Mouse (Mus musculus) kidney, embryonic 14.5 days (tissue): ENCODE data around the gene Tcam1. TPM values are rescaled to one million over a fixed set of nuclear protein-coding genes. Genes with fewer than 3 reads are reported as not detected.

ENCODE experiments used
- ATAC-seq: fragments of 200-750 bp; cut with Nextera tagmentation; 2 replicates; pipeline ENCODE4 v1.8.0; 2017; ENCODE audit warnings: moderate number of reproducible peaks, mild to moderate bottlenecking, moderate TSS enrichment, moderate library complexity; ENCODE audit not compliant: low FRiP score, low TSS enrichment
- H3K27ac ChIP-seq: fragments of 300-500 bp; sonication (generic); 2 replicates; pipeline ENCODE4 v1.5.1; 2014; ENCODE audit warnings: low read depth, mild to moderate bottlenecking, low read length, moderate library complexity, mixed read lengths
- H3K27me3 ChIP-seq: fragments of 300-500 bp; sonication (generic); 2 replicates; pipeline ENCODE4 v1.6.1; 2014; ENCODE audit warnings: mild to moderate bottlenecking, low read length; ENCODE audit not compliant: control insufficient read depth, insufficient read depth
- H3K36me3 ChIP-seq: fragments of 300-500 bp; sonication (generic); 2 replicates; pipeline ENCODE4 v1.6.1; 2014; ENCODE audit warnings: low read length, mixed read lengths; ENCODE audit not compliant: control insufficient read depth, insufficient read depth
- H3K4me1 ChIP-seq: fragments of 300-500 bp; sonication (generic); 2 replicates; pipeline ENCODE4 v1.6.1; 2014; ENCODE audit warnings: low read length, mixed read lengths; ENCODE audit not compliant: control insufficient read depth, insufficient read depth
- H3K4me2 ChIP-seq: fragments of 300-500 bp; sonication (generic); replicated peaks from 2 replicates; pipeline ENCODE4 v1.6.1; 2014; ENCODE audit warnings: low read depth, mild to moderate bottlenecking, low read length
- H3K4me3 ChIP-seq: fragments of 300-500 bp; sonication (generic); 2 replicates; pipeline ENCODE4 v1.5.1; 2014; ENCODE audit warnings: mild to moderate bottlenecking, low read length
- H3K9ac ChIP-seq: fragments of 300-500 bp; sonication (generic); 2 replicates; pipeline ENCODE4 v1.6.1; 2014; ENCODE audit warnings: low read depth, mild to moderate bottlenecking, low read length, moderate library complexity
- H3K9me3 ChIP-seq: fragments of 300-500 bp; sonication (generic); 2 replicates; pipeline ENCODE4 v1.6.1; 2016; ENCODE audit warnings: low read length; ENCODE audit not compliant: control insufficient read depth
- WGBS: fragments of 180-500 bp; shearing (Covaris S2); extraction: QIAGEN DNeasy Blood & Tissue Kit; methylation state at CpG from one replicate; pipeline ENCODE4 v1.1.7; 2014; 5-methylcytosine and 5-hydroxymethylcytosine counted together
- polyA plus RNA-seq: library from polyadenylated mRNA; unstranded; fragments of >200 nt; fragmentation: Nextera tagmentation; extraction: Ambion mirVana; gene quantifications from 2 replicates; pipeline ENCODE4 v1.2.1, GENCODE M21; 2014

The Tcam1 gene
- polyA plus RNA-seq, 1 experiment from 2014 or later: 1.2 TPM

DNA sequence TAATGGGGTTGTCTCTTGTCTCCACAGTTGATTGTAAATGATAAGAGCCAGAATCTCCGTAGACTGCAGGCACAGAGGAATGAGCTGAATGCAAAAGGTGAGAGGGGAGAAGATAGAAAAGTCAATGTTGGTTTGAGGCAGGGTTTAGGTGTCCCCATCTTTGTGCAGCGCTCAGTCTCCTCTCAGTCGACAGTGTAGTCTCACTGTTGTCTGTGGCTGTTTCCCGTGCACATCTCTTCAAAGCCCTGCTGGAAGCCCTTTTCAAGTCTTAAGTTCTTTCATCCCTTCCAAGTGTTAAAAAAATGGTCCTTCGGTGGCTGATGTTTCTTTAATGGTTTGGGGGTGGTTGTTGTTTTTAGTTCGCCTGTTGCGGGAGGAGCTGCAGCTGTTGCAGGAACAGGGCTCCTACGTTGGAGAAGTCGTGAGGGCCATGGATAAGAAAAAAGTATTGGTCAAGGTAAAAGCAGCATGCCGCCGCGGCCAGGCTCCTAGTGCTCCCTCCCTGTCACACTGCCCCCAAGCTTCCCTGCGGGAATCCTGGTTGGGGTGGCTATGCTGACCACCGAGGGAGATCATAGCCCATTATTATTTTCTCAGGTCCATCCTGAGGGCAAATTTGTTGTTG lies 15.5 kb upstream of the Tcam1 start:
- 63% methylated on average over 14 of the region's 14 CpGs for WGBS
- H3K27ac ChIP-seq: no peak overlapping the region

DNA sequence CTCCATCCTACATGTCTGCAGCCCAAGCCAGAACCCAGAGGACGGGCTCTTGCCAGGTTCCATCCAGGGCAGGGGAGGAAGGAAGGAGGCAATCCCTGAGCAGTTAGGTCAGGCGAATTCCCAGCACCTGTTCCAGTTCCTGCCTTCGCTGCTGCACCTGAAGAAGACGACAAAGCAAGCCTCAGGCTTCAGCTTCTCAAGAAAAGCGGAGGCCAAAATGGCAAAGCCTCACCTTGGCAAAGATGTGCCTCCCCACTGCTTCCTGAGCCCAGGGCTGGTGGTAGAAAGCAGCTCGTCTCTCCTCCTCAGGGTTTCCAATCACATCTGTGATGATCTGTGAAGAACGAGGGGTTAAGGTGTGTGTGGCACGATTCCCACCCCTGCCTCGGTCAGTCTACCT lies 12.5 kb upstream of the Tcam1 start:
- Histone ChIP-seq H3K9ac (no peak overlapping the region), H3K27me3 (no peaks in the 10 kb centered on the region), H3K4me2 (no peak overlapping the region), H3K9me3 (no peaks in the 10 kb centered on the region), H3K4me3 (no peak overlapping the region), H3K4me1 (peaks cover 16% of the 10 kb centered on the region), H3K36me3 (peaks cover 81% of the 10 kb centered on the region), H3K27ac (no peak overlapping the region)
- ATAC-seq: no peak
- WGBS: 90% methylated on average over 9 of the region's 9 CpGs

More for the DNA sequence above, 15.5 kb upstream of the Tcam1 start:
- Histone ChIP-seq H3K36me3 (peaks cover 74% of the 10 kb centered on the region), H3K9ac (no peak overlapping the region), H3K27me3 (no peaks in the 10 kb centered on the region), H3K4me2 (no peak overlapping the region), H3K4me3 (no peak overlapping the region), H3K4me1 (peaks cover 9% of the 10 kb centered on the region; the same call in 1 of the 2 replicates), H3K9me3 (no peaks in the 10 kb centered on the region)
- no peak for ATAC-seq

DNA sequence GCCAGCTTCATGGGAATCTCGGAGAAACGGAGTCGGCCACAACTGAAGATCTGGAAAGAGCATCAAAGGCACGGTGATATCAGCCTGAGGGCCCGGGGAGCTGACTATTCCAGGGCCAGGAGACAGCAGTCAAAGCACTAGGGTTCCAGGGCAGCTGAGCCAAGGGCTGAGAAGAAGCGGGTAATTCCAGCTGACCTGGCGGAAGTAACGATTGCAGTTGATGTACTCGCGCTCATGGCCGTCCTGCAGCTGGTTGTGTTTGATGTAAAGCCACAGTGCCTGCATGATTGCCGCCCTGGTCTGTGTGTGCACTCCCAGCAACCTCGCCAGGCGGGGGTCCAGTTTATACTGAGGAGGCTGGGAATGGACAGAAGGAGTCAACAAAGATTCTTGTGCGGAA lies 11.5 kb upstream of the Tcam1 start:
- no peaks in the 10 kb centered on the region for H3K27me3 ChIP-seq
- H3K4me2 ChIP-seq: no peak overlapping the region
- 94% methylated on average over 15 of the region's 15 CpGs for WGBS
- H3K9ac ChIP-seq: no peak overlapping the region
- no peak overlapping the region for H3K4me3 ChIP-seq
- H3K27ac ChIP-seq: no peak overlapping the region
- H3K9me3 ChIP-seq: no peaks in the 10 kb centered on the region
- no peak for ATAC-seq
- H3K36me3 ChIP-seq: peaks cover 74% of the 10 kb centered on the region
- peaks cover 23% of the 10 kb centered on the region for H3K4me1 ChIP-seq

DNA sequence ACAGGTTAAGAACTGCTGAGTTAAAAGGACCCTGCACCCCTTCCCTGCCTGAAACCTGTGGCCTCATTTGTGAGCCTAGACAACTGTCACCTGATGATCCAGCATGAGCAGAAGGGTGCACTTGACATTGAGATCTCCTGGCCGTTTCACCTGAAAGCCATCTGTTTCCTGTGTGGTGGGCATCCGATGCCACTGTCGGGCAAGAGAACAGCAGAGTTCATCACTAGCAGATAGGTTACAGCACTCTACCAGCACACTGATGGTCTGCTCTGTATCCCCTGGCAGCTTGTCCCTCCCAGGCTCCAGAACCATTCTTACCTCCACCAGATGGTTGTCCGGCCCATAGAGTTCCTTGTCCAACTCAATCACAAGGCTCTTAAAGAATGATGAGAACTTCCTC lies 10.9 kb upstream of the Tcam1 start:
- no peaks in the 10 kb centered on the region for H3K9me3 ChIP-seq
- WGBS: 93% methylated on average over 4 of the region's 4 CpGs
- no peak overlapping the region for H3K4me3 ChIP-seq
- no peak overlapping the region for H3K9ac ChIP-seq
- H3K4me2 ChIP-seq: no peak overlapping the region
- ATAC-seq: no peak
- peaks cover 28% of the 10 kb centered on the region for H3K4me1 ChIP-seq
- peaks cover 74% of the 10 kb centered on the region for H3K36me3 ChIP-seq
- no peak overlapping the region for H3K27ac ChIP-seq
- H3K27me3 ChIP-seq: no peaks in the 10 kb centered on the region

DNA sequence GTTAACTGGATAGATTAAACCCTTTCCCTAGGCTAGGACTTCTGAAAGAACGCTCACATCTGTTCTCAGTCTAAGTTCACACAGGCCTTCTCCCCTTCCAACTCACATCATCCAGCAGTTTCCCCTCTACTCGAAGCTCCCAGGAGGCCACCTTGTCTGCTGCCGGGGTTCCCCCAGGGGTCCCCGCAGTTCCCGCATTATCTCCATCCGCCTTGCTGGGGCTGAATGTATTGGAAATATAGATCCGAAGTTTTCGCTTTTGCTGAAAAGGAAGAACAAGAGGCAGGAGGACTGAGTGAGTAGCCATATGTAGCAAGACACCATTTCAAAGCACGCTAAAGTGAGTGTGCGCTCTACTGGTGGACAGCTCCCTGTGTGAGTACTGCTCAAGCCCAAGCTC lies 10.0 kb upstream of the Tcam1 start:
- H3K4me2 ChIP-seq: no peak overlapping the region
- 95% methylated on average over 10 of the region's 10 CpGs for WGBS

DNA sequence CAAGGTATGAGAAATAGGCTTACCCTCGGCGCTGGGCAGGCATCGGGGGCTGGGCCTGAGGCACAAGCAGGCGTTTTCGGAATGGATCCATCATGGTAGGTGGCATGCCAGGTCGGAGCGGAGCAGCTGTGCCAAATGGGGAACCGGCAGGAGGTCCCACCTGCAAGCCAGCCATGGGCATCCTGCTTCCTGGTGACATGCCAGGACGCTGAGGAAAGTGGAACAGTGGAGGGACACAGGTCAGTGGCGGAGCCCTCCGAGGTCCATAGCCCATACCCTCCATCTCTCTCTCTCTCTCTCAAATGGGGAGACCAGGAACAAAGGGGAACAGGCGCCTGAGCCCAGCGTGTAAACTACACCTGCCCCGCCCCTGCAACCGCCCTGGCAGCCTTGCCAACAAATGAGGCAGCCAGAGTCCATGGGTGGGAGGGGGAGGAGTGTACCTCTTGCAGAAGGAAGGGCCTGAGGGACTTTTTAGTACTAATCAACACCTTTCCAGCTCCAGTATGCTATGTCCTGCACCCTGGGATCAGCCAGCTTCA lies 9.1 kb upstream of the Tcam1 start:
- H3K4me2 ChIP-seq: no peak overlapping the region
- H3K27ac ChIP-seq: no peak overlapping the region

More for the DNA sequence above, 10.0 kb upstream of the Tcam1 start:
- ATAC-seq: no peak
- Histone ChIP-seq H3K4me3 (no peak overlapping the region), H3K27ac (no peak overlapping the region), H3K36me3 (peaks cover 65% of the 10 kb centered on the region), H3K27me3 (no peaks in the 10 kb centered on the region), H3K9me3 (no peaks in the 10 kb centered on the region), H3K9ac (no peak overlapping the region), H3K4me1 (peaks cover 33% of the 10 kb centered on the region)

DNA sequence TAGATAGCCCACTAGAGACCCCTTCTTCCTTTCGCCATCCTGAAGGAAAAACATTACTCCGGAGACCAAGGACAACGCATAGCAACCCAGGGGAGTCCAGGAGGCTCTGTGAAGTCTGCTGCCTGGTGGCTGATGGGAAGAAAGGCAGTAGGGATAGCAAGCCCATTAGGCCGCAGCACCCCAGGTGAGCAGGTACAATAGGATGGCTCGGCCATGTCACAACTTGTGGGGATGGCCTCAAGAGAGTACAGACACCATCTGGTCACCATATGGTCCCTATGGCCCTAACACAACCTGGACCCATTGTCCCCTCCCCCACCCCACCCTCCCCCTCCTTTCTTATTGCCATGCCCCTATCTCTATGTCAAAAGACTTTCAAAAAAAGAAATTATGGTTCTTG lies 8.6 kb upstream of the Tcam1 start:
- no peak for ATAC-seq
- Histone ChIP-seq H3K9ac (peak overlapping the region; percentile 32; the same call in 1 of the 2 replicates), H3K36me3 (peaks cover 51% of the 10 kb centered on the region), H3K4me3 (no peak overlapping the region), H3K27ac (no peak overlapping the region), H3K9me3 (no peaks in the 10 kb centered on the region), H3K4me1 (peaks cover 35% of the 10 kb centered on the region), H3K4me2 (peak overlapping the region; percentile 9; the same call in 1 of the 2 replicates), H3K27me3 (no peaks in the 10 kb centered on the region)
- 48% methylated on average over 5 of the region's 5 CpGs for WGBS

More for the DNA sequence above, 9.1 kb upstream of the Tcam1 start:
- Histone ChIP-seq H3K4me1 (peaks cover 35% of the 10 kb centered on the region), H3K27me3 (no peaks in the 10 kb centered on the region), H3K4me3 (no peak overlapping the region), H3K9ac (no peak overlapping the region), H3K36me3 (peaks cover 56% of the 10 kb centered on the region), H3K9me3 (no peaks in the 10 kb centered on the region)
- ATAC-seq: no peak
- 66% methylated on average over 15 of the region's 15 CpGs for WGBS

DNA sequence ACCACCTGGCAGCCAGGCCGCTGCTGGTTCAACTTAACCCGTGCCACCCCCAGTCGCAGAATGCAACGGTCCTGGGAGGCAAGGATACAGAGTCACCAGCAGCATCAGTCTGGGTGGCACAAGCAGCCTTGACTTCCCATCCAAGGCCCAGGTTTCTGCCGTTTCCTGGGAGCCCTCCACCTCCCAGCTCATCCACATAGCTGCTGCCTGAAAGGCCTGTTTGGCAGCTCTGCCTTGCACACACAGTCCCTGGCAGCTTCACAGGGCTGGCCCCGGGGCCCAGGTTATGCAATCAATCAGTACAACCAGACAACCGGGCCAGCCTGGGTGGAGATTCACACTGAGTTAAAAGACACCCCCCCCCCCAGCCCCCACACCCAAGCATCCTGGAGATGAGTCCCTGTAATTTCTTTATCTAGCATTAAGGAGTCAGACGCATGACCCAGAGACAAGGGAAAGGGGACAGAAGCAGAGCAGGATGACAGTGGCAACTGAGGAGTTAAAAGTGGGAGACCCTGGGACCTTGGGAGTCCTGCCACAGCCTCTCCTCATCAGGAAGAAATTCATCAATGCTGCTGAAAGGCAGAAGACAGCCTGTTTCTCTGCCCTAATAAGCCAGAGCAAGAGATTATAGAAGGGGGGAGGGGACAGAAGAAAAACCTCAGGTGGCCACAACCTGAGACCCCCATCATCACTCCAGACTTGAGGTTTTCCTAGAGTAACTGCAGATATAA lies 8.0 kb upstream of the Tcam1 start:
- ATAC-seq: no peak
- Histone ChIP-seq H3K27me3 (no peaks in the 10 kb centered on the region), H3K36me3 (peaks cover 45% of the 10 kb centered on the region), H3K9me3 (no peaks in the 10 kb centered on the region), H3K4me1 (peaks cover 35% of the 10 kb centered on the region), H3K9ac (peak overlapping the region; percentile 32; the same call in 1 of the 2 replicates), H3K4me2 (peak overlapping the region; percentile 9), H3K4me3 (no peak overlapping the region; the same call in 1 of the 2 replicates), H3K27ac (peak overlapping the region; percentile 44; the same call in 1 of the 2 replicates)
- 30% methylated on average over 8 of the region's 8 CpGs for WGBS

DNA sequence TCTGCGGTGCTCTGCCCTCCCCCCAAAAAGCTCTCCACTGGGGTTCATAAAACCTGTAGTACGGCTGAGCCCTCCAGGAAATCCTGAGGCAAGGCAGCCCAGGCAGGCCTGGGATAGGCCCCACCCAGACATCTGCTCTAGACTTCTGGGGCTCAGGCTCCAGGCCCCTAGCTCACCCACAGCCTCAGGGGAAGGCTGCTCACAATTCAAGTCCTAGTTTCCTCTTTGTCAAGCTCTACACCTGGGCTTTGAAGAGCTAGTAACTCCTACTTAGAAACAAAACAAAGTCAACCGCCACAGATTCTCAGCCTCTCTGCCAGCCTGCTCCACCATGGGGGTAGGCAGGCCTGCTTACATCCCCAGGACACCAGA lies 7.4 kb upstream of the Tcam1 start:
- Histone ChIP-seq H3K4me3 (no peak overlapping the region; the same call in 1 of the 2 replicates), H3K4me1 (peaks cover 35% of the 10 kb centered on the region), H3K9me3 (no peaks in the 10 kb centered on the region), H3K9ac (0 out of 2 replicates have a peak overlapping the region, but pooled peaks have one; percentile 32), H3K27ac (peak overlapping the region; percentile 44; the same call in 1 of the 2 replicates), H3K36me3 (peaks cover 39% of the 10 kb centered on the region), H3K27me3 (no peaks in the 10 kb centered on the region), H3K4me2 (peak overlapping the region; percentile 9)
- 17% methylated on average over 3 of the region's 3 CpGs for WGBS
- ATAC-seq: no peak
